Mouse (Mus musculus) cerebellum, adult 9-10 months (tissue): ENCODE results near the gene Wnt3a.

ENCODE experiments used
- DNase-seq: peaks from one replicate; pipeline ENCODE4 v3.0.0; 2022

Wnt3a gene

DNA sequence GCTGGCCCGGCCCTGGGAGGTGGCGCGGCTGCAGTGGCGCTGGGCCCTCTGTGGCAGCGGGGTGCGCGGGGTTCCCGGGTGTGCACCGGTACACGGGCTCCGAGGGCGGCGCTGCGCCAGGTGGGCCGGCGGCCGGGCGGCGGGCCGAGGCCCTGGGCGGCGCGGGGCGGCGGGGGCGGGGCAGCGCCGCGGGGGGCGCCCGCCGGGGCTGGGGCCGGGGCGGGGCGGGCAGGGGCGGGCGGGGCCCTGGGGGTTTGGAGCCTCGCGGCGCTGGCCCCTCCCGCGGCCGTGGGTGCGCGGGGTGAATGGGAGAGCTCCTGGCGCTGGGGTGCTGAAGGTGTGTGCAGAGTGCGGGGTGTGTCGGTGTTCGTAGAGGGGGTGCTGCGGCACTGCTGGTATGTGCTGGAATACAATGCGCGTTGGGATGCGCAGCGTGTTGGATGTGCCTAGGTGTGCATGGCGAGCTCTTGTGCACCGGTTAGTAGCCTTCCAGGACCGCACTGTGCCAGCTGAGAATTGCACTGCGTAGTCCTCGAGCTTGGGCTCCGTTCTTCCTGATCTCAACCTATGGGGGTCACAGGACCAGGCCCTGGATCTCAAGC, at the start of gene Wnt3a:
Gene Wnt3a, minus strand, starts transcription at position 51 of the 602 bp plus-strand sequence.
- no peak for DNase-seq

DNA sequence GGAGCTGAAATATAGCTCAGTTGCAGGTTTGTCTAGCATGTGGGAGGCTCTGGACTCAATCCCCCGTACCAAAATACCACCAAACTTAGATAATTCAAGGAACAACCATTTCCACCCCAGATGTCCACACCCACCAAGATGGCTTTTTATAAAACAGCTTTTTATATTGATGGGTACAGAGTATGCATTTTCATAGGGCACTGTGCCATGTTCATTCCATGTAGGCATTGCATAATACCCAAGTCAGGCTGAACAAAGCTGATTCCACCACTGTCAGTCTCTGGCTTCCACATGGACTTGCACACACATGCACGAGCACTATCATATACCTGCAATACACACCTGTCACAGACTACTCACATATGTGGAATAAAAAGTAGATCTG, 48.2 kb upstream of the Wnt3a start:
- DNase-seq, result no peak

- DNase-seq, result no peak
These were observed 47.6 kb upstream of the Wnt3a start for GRCm38 (mm10) chr11:59337955-59338735.

DNA sequence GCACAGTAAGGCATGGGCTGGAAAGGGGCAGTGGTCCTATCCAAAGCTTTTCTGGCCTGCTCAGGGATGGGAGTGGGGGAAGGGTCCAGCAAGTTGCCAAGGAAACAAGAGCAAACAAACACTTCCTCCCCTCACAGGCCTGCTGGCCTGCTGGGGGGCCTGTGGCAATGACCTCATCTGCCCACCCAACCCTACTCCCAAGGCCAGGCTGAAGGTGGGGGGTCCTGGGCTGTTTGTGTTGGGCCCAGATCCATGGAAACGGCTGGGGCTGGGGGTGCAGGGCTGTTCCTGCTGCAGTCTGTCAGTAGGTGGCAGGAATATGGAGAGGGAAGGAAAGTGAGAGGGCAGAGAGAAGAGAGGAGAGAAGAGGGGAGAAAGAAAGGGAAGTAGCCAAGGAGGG, 45.8 kb upstream of the Wnt3a start:
- no peak for DNase-seq

DNA sequence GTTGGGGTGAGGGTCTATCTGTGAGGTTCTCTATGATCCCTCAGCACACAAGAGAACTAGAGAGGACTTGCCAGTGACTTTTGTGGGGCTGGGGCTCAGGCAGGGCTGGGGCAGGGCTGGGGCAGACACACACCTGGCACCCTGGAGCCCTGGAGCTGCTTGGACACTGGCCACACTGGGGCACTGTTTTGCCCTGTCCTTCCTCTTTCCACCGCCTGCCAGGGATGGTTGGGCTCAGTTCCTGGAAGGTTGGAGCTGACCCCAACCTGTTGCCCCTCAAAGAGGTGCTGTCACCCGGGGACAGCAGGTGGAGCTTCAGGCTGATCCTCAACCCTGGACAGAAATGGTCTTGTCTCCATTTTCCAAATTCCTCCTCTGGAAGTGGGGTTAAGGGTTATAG, 45.4 kb upstream of the Wnt3a start:
- DNase-seq, result no peak

DNA sequence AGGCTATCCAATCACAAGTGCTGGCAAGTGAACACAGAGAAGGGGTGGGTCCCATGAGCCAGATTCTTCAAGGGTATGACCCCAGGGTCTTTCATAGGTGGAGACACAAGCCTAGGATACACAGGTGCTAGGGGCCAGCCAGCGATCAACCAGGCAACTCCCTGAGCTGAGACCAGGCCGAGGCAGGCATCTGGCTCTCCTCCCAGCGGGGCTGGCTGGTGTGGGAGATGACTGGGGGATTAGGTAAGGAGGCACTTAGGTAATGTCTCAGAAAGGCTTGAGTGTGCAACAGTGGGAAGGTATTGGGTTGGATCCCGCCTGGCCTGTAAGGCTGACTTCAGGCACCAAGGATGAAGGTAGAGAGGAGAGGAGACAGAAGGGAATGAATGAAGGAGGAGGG, 44.6 kb upstream of the Wnt3a start:
- no peak for DNase-seq

- DNase-seq, result no peak
These were observed 42.4 kb upstream of the Wnt3a start for GRCm38 (mm10) chr11:59332938-59333337.

GRCm38 (mm10) chr11:59331167-59331869, 40.8 kb upstream of the Wnt3a start:
- DNase-seq, result no peak

GRCm38 (mm10) chr11:59330560-59330959, 40.0 kb upstream of the Wnt3a start:
- peak; percentile 57 for DNase-seq

GRCm38 (mm10) chr11:59329616-59330015, 39.1 kb upstream of the Wnt3a start:
- DNase-seq, result no peak

DNA sequence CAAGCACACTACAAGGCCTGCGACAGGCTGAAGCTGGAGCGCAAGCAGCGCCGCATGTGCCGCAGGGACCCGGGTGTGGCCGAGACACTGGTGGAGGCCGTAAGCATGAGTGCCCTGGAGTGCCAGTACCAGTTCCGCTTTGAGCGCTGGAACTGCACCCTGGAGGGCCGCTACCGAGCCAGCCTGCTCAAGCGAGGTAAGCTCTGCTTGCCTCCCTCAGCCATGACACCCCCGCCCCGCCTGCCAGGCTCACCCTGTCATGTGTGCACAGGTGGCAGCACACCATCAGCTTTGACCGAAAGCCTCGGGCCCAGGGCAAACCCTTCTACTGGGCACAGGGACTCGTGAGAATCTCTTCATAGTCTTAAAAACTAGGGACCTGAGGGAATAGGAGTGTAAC, 37.1 kb upstream of the Wnt3a start:
- no peak for DNase-seq

DNA sequence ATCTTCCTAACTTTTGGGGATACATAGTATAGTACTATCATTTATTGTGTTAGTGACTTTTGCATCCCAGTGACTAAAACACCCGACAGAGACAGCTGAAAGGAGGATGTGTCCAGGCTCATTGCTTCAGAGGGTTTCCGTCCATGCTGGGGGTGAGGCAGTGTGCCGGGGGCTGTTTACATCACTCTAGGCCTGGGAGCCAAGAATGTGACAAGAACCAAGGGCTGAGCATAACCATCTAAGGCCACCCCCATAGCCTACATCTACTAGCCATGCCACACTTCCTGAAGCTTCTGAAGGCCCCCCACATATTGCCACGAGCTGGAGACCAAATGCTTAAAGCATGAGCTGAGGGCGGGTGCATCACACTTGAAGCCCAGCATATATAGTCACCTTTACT, 34.2 kb upstream of the Wnt3a start:
- no peak for DNase-seq

DNA sequence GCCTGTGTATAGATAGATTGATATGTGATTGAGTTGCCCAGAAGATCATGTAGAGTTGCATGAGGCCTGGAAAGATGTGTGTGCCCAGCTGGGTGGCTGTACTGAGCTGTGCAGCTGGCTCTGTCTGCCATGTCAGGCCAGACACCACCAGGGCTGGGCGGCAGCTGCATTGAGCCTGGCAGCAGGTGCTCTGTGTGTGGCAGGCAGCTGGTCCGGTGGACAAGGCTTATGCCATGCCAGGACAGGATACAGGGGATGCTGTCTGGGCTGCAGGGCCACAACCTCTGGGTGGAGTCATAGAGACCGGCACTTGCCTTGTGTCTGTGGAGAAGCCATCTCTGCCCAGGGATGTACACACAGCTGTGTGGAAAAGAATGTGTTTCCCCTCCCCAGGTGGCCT, 32.4 kb upstream of the Wnt3a start:
- no peak for DNase-seq

DNA sequence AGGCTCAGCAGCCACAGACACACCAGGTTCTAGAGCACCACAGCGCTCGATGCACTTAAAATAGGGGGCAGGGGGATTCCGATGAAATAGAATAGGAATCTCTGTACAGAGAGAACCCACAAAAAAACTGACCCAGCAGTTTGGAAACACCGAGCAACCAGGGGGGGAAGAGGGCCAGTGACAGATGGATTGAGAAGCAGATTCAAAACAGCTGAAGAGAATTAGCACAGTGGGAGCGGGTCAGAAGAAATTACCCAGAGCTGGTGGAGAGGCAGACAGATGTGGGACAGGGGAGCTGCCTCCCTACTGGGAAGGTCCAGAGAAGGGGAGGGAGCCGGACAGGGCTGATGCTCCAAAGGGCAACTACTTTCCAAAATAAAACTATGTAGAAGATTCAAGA, 26.0 kb upstream of the Wnt3a start:
- DNase-seq, result no peak

- DNase-seq, result no peak
These were observed 23.4 kb upstream of the Wnt3a start for GRCm38 (mm10) chr11:59313944-59314343.

GRCm38 (mm10) chr11:59313029-59313811, 22.7 kb upstream of the Wnt3a start:
- DNase-seq, result no peak

GRCm38 (mm10) chr11:59312501-59312900, 21.9 kb upstream of the Wnt3a start:
- no peak for DNase-seq

DNA sequence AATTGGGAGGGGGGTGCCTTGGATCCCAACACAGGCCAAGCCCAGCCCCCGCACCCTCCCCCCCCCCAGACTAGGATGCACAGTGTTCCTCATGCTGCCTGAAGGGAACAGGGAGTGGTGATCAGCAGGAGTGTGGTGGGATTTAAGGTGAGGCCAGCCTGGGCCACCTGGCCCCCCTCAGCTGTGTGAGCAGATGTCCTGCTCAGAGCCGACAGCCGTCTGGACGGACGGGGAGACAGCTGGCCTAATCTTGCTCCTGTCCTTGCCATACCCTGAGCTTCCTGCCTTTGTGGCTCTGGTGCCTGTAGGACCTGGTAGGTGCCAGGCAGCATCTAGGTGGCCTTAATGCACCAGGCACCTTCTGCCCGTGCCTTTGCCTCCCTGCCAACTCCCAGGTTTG, 21.5 kb upstream of the Wnt3a start:
- no peak for DNase-seq

- no peak for DNase-seq
These were observed 19.4 kb upstream of the Wnt3a start for GRCm38 (mm10) chr11:59309976-59310375.

DNA sequence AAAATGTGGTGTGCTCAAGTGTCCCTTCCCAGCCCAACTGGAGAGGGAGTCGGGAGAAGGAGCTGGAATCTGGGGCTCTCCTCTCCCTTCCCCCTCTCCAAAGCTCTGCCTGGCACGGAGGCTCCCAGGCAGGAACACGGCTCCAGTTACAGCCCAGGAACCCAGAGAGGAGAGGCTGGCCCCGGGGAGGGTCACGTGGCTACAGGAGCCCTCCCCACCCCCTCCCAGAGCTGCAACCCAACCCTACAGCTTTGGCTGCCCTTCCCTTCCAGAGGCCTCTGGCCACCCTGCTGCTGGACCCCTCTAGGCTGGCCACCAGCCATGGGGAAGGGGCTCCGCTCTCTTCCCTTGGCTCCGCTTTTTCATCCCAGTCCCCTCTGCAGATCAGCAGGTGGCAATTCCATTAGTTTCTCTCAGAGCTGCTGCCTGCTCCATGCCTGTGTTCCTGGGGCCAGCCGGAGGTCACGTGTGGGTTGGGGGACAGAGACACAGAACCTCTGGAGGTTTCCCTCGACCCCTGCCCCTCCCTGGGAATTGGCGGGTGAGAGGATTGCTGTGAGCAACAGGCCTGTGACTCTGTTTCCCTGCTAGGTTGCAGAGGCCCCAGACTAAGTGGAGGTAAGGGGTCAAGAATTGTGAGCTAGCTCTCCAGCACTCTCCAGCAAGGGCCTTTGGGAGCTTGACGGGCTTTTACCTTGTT, 18.7 kb upstream of the Wnt3a start:
- DNase-seq, result no peak

DNA sequence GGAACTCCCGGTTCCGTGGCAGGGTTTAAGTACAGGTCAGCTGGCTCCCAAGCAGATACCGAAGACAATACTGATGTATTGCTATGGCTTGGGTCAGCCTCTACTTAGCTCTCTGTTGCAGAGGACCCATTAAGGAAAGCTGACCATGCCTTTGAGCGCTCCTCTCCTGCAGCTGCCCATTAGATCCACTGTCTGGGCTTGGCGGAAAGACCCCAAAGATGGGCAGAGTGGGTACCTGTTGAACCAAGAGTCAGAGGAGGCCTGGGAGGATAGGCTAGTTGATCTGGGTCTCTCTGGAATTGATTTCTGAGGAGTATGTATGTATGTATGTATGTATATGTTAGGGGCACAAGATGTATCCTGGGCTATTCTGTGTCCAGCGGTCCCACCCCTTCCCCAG, 18.1 kb upstream of the Wnt3a start:
- DNase-seq, result no peak

DNA sequence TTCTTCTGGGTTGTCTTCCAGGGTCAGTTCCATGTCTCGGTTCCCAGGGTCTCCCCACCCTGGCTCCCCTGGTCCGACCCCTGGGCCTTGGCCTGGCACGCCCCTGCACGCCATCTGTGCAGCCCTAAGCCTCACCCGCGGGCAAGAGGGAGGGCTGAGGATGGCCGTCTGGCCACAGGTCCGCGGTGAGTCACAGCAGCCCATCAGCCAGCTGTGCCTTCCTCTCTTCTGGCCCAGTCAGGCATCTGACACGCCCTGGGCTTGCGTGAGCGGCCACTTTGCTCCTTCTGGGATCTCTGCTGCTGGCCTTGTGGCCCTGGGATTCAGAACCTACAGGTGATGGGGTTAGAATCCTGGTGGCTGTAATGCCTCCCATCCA, 17.6 kb upstream of the Wnt3a start:
- DNase-seq, result no peak
